Mouse (Mus musculus) heart, postnatal 0 days (tissue): ENCODE measurements at regions not wholly inside any gene's neighbourhood (a gene's known extent, or its start where the extent isn't known, plus 50 kb on each side); places are given as distances from the start of the nearest gene placed in this dataset.

Experiments used
- CTCF ChIP-seq: IDR thresholded peaks from 2 replicates; pipeline ENCODE4 v1.5.1; 2016; ENCODE audit warnings: antibody characterized with exemption, control low read depth, low read depth
- EP300 ChIP-seq: IDR thresholded peaks from 2 replicates; pipeline ENCODE4 v1.6.1; 2016; ENCODE audit warnings: antibody characterized with exemption, low read depth

DNA sequence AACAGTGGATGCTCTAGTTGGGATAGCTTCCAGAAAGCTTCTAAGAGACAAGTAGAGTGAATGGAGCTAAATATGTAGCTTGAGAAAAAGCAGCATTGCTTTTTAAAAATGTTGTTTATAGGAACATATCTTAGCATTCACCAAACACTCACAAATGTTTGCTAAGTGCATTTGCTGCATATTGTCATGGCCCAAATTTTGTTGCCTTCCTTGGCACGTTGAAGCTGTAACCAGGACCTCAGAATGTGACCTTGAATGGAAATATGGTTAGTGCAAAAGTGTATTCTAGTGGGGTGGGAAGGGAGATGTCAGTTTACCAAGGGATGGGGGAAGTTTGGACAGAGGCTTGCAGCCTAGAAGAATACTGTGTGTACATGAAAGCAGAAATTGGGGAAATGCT, 166.9 kb upstream of the Rxylt1 start:
- TF ChIP-seq CTCF (no peak), EP300 (no peak)
